Mouse (Mus musculus): ENCODE measurements around the gene Vta1.

GRCm38 (mm10) chr10:14625706-14626105 lies 79.7 kb downstream of the Vta1 start:
- no peak for TF ChIP-seq POLR2A (IDR thresholded peaks at IDR 0.05; ENCODE audit: insufficient read length, low read depth)
- TF ChIP-seq MAX (IDR thresholded peaks at IDR 0.05; ENCODE audit: low read depth): no peak

Data from myocyte (in vitro differentiated cells).